Mouse (Mus musculus): ENCODE data around the gene Gucy2e. TPM values are rescaled to one million over a fixed set of nuclear protein-coding genes. Genes with fewer than 3 reads are reported as not detected.

Gucy2e gene
- polyA plus RNA-seq, 1 experiment, result not detected

DNA sequence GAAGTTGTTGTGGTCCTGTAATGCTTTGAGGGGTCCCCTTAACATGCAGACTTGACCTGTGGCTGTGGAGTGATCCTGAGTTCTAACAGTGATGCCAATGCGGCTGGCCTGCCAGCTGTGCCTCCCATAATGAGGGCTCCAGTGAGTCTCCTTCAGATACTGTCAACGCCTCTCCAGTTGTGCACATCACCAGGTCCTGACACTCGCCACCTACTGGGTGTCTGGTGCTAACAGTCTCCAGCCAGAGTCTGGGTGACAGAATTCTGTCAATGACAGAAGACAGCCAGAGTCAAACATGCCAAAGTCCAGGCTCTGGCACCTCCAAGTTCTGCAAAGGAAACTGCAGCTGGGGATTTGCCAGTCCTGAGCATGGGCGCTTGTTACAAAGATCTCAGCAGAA, 15.8 kb downstream of the Gucy2e start:
- Histone ChIP-seq H3K4me1 (ENCODE audit: control insufficient read depth, insufficient read depth, low read length) (peaks cover 10% of the 10 kb centered on the region; the same call in 1 of the 2 replicates), H3K4me3 (ENCODE audit: insufficient read depth, low read length) (no peak overlapping the region), H3K27ac (ENCODE audit: insufficient read depth, low read depth, low read length) (no peak overlapping the region)
- TF ChIP-seq CTCF (IDR thresholded peaks at IDR 0.05; ENCODE audit: low read depth, low read length) (no peak), POLR2A (IDR thresholded peaks at IDR 0.05; ENCODE audit: borderline replicate concordance, low read depth, low read length) (no peak)

- Histone ChIP-seq H3K4me3 (ENCODE audit: insufficient read depth, low read length) (no peak overlapping the region), H3K27ac (ENCODE audit: insufficient read depth, low read depth, low read length) (no peak overlapping the region)
- TF ChIP-seq CTCF (IDR thresholded peaks at IDR 0.05; ENCODE audit: low read depth, low read length) (no peak), POLR2A (IDR thresholded peaks at IDR 0.05; ENCODE audit: borderline replicate concordance, low read depth, low read length) (no peak)
Observed at GRCm38 (mm10) chr11:69218661-69219060, 18.2 kb downstream of the Gucy2e start.

DNA sequence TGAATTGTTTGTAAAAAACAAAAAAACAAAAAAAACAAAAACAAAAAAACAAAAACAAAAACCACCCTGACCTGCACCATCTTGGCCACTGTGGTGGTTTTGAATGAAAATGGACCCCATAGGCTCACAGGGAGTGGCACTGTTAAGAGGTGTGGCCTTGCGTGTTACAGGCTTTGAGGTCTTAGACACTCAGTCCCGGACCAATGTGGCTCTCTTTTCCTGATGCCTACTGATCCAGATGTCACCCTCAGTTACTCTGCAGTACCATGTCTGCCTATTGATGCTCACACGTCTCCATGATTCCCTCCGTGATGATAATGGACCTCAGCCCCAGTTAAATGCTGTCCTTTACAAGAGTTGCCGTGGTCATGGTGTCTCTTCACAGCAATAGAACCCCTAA, 19.4 kb downstream of the Gucy2e start:
- TF ChIP-seq POLR2A (IDR thresholded peaks at IDR 0.05; ENCODE audit: borderline replicate concordance, low read depth, low read length) (no peak), CTCF (IDR thresholded peaks at IDR 0.05; ENCODE audit: low read depth, low read length) (no peak)
- Histone ChIP-seq H3K27ac (ENCODE audit: insufficient read depth, low read depth, low read length) (no peak overlapping the region), H3K4me3 (ENCODE audit: insufficient read depth, low read length) (no peak overlapping the region), H3K4me1 (ENCODE audit: control insufficient read depth, insufficient read depth, low read length) (peaks cover 4% of the 10 kb centered on the region; the same call in 1 of the 2 replicates)

More at GRCm38 (mm10) chr11:69218661-69219060, 18.2 kb downstream of the Gucy2e start:
- H3K4me1 ChIP-seq (ENCODE audit: control insufficient read depth, insufficient read depth, low read length), result peaks cover 10% of the 10 kb centered on the region; the same call in 1 of the 2 replicates

- Histone ChIP-seq H3K27ac (ENCODE audit: insufficient read depth, low read depth, low read length) (no peak overlapping the region), H3K4me1 (ENCODE audit: control insufficient read depth, insufficient read depth, low read length) (no peaks in the 10 kb centered on the region), H3K4me3 (ENCODE audit: insufficient read depth, low read length) (no peak overlapping the region)
- TF ChIP-seq POLR2A (IDR thresholded peaks at IDR 0.05; ENCODE audit: borderline replicate concordance, low read depth, low read length) (no peak), CTCF (IDR thresholded peaks at IDR 0.05; ENCODE audit: low read depth, low read length) (no peak)
Observed at GRCm38 (mm10) chr11:69211431-69211830, 25.4 kb downstream of the Gucy2e start.

DNA sequence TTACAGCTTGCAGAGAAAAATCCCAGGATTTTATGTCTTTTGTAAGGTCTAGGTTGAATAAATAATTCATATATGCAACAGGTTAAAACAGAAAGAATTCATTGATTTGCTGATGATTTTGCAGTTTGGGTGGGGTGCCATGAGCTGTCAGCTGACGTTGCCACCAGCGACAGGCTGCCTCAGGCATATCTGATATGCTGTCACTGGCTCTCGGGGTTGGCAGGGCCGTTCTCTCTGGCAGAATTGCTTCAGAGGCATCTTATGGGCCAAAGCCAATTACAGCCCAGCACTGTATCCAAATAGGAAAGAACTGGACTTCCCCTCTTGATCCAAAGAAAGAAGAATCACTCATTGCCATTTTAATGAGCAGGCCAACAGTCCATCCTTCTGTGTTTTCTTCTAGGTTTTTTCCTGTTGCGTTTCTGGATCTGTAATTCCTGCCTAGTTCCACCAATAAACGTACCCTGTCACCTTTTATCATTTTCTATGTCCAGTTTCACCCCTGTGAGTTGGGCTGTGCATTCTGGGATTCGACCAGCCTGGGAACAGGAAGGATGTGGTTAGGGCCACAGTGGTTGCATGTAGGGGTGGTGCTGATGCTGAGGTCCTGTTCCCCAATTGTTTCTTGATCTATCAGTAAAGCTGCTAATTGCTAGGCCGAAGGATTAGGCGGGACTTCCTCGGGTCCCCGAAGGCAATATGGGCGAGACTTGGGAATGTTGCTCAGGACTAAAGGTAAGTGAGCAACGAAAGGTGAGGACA, 34.2 kb downstream of the Gucy2e start:
- no peak overlapping the region for H3K27ac ChIP-seq (ENCODE audit: insufficient read depth, low read depth, low read length)
- TF ChIP-seq POLR2A (IDR thresholded peaks at IDR 0.05; ENCODE audit: borderline replicate concordance, low read depth, low read length) (no peak), CTCF (IDR thresholded peaks at IDR 0.05; ENCODE audit: low read depth, low read length) (no peak)
- H3K4me1 ChIP-seq (ENCODE audit: control insufficient read depth, insufficient read depth, low read length), result peaks cover 18% of the 10 kb centered on the region

GRCm38 (mm10) chr11:69200231-69200630, 36.6 kb downstream of the Gucy2e start:
- H3K4me3 ChIP-seq (ENCODE audit: insufficient read depth, low read length), result no peak overlapping the region
- TF ChIP-seq POLR2A (IDR thresholded peaks at IDR 0.05; ENCODE audit: borderline replicate concordance, low read depth, low read length) (no peak), CTCF (IDR thresholded peaks at IDR 0.05; ENCODE audit: low read depth, low read length) (no peak)
- H3K27ac ChIP-seq (ENCODE audit: insufficient read depth, low read depth, low read length), result no peak overlapping the region
- peaks cover 18% of the 10 kb centered on the region for H3K4me1 ChIP-seq (ENCODE audit: control insufficient read depth, insufficient read depth, low read length)

More for the DNA sequence above, 34.2 kb downstream of the Gucy2e start:
- no peak overlapping the region for H3K4me3 ChIP-seq (ENCODE audit: insufficient read depth, low read length)

DNA sequence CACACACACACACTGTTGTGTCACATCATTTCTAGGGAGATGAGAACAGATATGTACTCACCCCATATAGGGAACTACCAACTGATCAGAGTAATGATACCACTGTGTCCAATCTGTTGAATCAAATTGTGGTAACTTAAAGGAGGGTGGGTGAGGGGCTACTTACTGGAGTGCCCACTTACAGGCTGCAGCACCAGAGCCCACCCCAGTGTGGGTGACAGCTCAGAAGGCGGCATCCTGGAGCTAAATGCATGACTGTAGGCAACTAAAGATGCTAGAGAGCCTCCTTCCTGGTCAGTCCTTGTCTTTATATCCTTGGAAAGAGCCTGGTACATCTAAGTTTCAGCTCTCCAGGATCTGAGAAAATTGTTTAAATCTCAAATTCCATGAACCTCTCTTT, 37.6 kb downstream of the Gucy2e start:
- Histone ChIP-seq H3K4me1 (ENCODE audit: control insufficient read depth, insufficient read depth, low read length) (peaks cover 18% of the 10 kb centered on the region), H3K27ac (ENCODE audit: insufficient read depth, low read depth, low read length) (no peak overlapping the region), H3K4me3 (ENCODE audit: insufficient read depth, low read length) (no peak overlapping the region)
- no peak for TF ChIP-seq CTCF (IDR thresholded peaks at IDR 0.05; ENCODE audit: low read depth, low read length)
- TF ChIP-seq POLR2A (IDR thresholded peaks at IDR 0.05; ENCODE audit: borderline replicate concordance, low read depth, low read length), result no peak

DNA sequence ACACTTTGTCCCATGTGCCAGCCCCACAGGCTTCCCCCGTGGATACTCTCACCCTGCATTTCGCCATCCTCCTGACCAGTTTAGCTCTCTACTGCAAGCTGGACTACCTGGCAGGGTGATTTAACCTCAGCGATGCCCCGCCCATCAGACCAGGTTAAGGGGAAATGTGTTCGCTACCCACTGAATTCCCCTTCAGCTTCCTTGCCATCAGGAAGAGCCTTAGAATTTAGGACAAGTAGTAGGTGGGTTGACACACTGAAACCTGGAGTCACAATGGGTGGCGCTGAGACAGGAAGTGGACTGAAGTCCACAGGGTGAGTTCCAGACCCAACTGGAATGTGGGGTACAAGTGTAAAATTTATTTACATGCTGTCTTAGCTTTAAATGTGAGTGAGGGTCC, 39.1 kb downstream of the Gucy2e start, which contains the start of gene Alox8:
Gene Alox8, minus strand, starts transcription at position 101 of the 400 bp plus-strand sequence.
- Histone ChIP-seq H3K27ac (ENCODE audit: insufficient read depth, low read depth, low read length) (no peak within 1 kb of the TSS), H3K4me3 (ENCODE audit: insufficient read depth, low read length) (peak within 1 kb of the TSS; percentile 36), H3K4me1 (ENCODE audit: control insufficient read depth, insufficient read depth, low read length) (peaks cover 9% of the 10 kb centered on the region)
- TF ChIP-seq POLR2A (IDR thresholded peaks at IDR 0.05; ENCODE audit: borderline replicate concordance, low read depth, low read length) (no peak), CTCF (IDR thresholded peaks at IDR 0.05; ENCODE audit: low read depth, low read length) (no peak)

GRCm38 (mm10) chr11:69197194-69197593, 39.6 kb downstream of the Gucy2e start:
- Histone ChIP-seq H3K27ac (ENCODE audit: insufficient read depth, low read depth, low read length) (no peak overlapping the region), H3K4me1 (ENCODE audit: control insufficient read depth, insufficient read depth, low read length) (peaks cover 4% of the 10 kb centered on the region), H3K4me3 (ENCODE audit: insufficient read depth, low read length) (peak overlapping the region; percentile 36)
- TF ChIP-seq POLR2A (IDR thresholded peaks at IDR 0.05; ENCODE audit: borderline replicate concordance, low read depth, low read length) (no peak), CTCF (IDR thresholded peaks at IDR 0.05; ENCODE audit: low read depth, low read length) (no peak)

DNA sequence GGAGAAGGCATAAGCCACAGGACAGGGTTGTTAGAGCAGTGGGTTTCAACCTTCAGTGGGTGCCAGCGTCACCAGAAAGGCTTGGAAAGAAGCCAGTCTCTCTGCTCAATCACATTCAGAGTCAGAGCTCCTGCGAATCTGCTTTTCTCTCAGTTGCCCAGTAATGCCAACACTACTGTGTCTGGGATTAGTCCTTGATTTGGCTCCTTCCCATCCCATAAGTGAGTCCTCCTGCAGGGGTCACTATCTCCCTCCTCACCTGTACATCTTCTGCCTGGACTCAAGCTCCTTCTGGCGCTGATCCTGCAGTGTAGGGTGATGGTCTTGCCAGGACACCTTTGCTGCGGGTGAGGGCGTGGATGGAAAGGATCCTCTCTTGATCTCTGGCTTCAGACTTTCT, 40.1 kb downstream of the Gucy2e start:
- H3K4me1 ChIP-seq (ENCODE audit: control insufficient read depth, insufficient read depth, low read length), result peaks cover under 1% of the 10 kb centered on the region; the same call in 1 of the 2 replicates
- no peak overlapping the region for H3K27ac ChIP-seq (ENCODE audit: insufficient read depth, low read depth, low read length)
- TF ChIP-seq POLR2A (IDR thresholded peaks at IDR 0.05; ENCODE audit: borderline replicate concordance, low read depth, low read length), result no peak
- TF ChIP-seq CTCF (IDR thresholded peaks at IDR 0.05; ENCODE audit: low read depth, low read length), result no peak
- no peak overlapping the region for H3K4me3 ChIP-seq (ENCODE audit: insufficient read depth, low read length)

Data from bone marrow macrophage, adult 2 months (primary cell).